Mouse (Mus musculus) adrenal gland, adult 8-10 months (tissue): ENCODE results near the gene Zfp605. TPM values are rescaled to one million over a fixed set of nuclear protein-coding genes. Genes with fewer than 3 reads are reported as not detected.
"Not testable (repeated sequence)": the region's sequence is repeated elsewhere in the genome, so short reads cannot be mapped to it uniquely, and the experiment has no call there.

ENCODE experiments used
- DNase-seq: peaks from one replicate; pipeline ENCODE4 v3.0.0; 2022
- total RNA-seq, 4 experiments: library from RNA; stranded (reverse); gene quantifications; 2 replicates each; pipeline ENCODE4 v1.2.4; 2022

Gene Zfp605
- total RNA-seq, 4 experiments from 2014 or later: 5.7 to 9.0 (median 7.7) TPM

DNA sequence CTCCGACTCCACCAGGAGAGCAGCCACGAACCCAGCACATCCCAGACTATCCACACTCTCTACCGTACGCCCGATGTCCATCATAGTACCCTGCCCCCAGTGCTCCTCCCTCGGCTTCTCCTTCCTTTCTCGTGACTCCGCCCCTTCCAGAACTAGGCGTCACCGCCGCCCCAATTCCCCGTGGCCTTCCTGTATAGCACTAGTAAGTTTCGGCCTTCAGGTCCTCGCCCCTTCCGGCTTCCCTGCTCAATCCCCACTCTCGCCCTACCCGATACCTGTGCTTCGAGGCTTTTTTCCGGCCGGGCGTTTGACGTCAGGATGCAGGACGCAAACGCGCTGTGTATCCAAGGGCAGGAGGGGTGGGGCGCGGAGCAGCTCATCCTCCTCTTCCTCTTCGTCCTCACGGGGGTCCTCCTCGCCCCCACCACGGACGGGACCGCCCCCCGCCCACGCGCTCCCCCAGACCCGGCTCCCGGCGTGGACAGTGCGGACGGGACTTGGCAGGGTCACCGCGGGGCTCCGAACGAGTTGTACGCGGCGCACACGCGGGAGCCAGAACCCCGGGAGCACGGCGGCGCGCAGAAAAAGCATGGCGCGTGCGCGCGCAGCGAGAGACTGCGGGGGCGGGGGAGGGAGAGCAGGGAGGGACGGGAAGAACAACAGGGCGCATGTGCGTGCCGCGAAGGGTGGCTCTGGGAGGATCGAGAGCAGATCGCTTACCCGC, 2.1 kb upstream of the Zfp605 start, which contains the start of gene Gtpbp6:
TSS of gene Gtpbp6 (minus strand) at position 617 of the 724 bp plus-strand sequence.
- peak; percentile 96 for DNase-seq

DNA sequence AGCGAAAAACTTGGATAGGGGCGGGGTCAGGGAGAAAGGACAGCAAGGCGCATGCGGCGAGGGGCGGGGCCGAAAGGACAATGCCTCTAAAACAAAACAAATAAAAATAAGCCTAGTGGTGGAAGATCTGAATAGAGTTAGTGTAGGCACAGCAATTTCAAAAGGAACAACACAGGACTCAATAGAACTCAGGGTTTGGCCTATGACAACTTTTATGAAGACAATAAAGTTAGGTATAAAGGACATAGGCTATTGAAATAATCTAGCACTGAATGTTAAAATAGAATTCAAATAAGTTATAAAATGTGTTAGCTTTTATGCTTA, 1.6 kb upstream of the Zfp605 start:
- DNase-seq: no peak

DNA sequence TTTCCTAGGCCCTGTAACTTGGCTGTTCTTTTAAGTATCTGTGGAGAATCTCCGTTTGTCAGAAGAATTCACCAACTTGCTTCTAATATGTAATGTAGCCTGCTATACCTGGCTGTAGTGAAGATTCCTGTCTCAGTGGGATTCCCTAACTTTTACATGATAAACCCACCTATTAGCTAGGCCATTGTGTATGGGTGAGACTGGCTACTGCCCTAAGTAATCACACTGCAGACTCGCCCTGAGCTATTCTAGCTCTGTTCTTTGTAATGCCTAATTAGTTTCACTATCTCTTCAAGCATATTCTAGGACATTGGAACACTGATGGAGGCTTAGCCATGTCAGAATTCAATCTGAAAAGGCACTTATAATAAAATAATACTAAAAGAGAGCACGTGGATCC, 12.5 kb downstream of the Zfp605 start:
- DNase-seq: not testable (repeated sequence)

DNA sequence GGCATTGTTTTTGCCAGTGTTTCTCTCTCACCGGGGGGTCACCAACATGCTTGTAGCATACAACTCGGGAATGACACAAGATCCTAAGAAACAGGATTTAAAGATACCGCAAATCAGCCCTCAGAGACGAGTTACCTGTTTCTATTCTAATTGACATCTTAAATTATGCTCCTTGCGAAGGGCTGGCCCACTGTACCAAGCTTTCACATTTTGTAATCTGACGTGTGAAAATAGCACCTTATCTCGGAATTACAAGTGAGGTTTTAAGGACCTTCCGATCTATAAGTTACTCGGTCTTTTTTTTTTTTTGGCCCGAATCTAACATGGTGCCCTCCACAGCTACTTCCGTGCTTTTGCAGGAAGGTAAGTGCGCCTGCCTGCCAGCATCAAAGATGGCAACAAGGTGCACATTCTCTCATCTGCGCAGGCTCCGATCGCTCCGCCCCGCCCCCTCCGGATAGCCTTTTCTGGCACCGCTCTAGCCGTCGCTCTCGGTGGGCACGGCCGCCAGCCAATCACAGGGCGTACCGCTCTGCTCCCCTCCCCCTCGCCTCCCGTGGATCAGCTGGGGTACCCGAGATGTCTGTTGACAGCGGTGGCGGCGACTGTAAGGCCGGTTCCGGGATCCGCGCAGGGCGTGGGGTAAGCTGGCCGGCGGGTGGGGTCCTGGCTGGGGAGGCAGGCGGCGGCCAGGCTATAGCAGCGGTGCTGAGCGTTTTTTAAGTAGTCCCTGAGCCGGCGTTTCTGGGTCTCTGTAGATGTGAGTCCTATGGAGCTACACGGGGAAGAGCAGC, 25.6 kb downstream of the Zfp605 start, which contains the start of gene Chfr:
TSS of gene Chfr (plus strand) at position 550 of the 794 bp plus-strand sequence.
- peak; percentile 99 for DNase-seq

DNA sequence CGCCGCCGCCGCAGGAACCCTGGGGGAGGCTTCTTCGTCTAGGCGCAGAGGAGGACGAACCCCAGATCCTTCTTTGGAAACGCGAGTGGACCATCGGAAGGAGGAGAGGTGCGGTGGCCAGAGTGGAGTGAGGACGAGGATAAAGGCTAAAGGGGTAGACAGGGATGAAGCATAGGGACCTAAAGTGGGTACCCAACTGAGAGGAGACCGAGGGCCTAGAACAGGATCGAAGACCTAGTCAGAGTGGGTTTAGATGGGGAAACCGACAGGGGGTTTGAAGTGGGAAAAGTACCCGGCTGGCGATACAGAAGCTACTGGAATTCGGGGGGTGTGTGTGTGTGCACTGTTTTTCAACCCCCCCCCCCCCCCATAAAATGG, 26.2 kb downstream of the Zfp605 start:
- no peak for DNase-seq

DNA sequence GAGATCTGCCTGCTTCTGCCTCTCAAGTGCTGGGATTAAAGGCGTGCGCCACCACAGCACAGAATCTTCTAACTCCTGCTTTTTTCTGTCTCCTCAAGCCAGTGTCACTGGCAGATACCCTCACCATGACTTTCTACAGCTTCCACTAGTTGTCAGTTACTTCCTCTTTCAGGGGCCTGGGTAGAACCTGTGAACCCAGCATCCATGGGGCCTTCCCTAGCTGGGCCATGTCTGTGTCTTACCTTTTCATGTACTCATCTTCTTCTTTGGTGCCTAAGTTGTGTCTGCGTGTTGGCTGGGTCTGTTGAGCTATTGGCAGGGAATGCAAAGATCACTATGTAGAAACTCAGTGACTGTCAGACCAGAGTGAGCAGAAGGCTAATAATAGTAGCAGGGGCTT, 27.9 kb downstream of the Zfp605 start:
- DNase-seq: no peak

DNA sequence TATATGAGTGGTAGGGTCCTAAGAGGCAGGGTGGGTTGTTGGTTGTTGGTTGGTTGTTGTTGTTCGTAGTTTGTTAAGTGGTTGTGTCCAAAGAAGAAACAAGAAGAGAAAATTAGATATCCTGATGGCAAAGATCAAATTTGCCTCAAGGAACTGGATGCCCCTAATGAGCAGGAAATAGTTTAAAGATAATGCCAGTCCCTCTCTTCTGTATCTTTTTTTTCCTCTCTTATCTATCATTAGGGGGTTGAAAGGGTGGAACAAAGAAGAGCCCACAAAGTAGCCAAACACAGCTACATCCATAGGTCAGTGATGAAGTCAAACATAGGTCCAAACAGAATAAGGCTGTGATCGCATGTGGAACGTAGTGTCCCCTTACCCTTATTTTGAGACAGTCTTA, 29.4 kb downstream of the Zfp605 start:
- no peak for DNase-seq

DNA sequence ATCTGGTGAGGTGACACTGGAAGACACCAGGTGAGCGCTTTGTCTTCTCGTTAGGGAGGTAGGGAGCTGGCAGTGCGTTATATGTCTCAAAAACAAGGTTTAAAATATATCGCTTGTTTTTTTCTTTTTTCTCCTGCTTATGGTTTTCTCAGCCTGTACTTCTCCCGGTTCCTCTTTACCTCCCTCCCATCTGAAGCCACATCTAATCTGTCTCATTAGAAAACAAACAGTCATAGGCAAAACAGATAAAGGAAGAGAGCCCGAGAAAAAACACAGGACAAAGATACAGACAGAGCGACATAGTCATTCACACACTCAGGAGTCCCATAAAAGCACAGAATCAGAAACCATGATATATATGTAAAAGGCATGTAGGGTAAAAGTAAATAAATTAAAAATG, 30.5 kb downstream of the Zfp605 start:
- DNase-seq: no peak

DNA sequence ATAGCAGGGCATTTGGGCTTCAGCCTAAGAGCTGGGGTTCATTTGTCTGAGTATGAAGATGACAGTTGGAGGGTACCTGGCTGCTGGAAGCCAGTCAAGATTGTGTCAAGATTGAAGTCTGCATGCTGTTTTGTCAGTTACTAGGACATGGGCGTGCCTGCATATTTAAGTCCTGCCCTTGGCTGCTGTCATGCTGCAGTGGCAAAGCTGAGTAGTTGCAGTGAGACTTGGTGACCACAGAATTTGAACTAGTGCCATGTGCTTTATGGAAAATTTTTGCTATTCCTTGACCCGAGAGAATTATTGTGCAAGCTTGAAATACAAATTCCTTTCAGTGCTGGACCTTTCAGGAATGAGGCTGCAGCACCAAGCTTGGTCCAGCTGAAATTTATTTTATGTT, 32.4 kb downstream of the Zfp605 start:
- DNase-seq: peak; percentile 46

DNA sequence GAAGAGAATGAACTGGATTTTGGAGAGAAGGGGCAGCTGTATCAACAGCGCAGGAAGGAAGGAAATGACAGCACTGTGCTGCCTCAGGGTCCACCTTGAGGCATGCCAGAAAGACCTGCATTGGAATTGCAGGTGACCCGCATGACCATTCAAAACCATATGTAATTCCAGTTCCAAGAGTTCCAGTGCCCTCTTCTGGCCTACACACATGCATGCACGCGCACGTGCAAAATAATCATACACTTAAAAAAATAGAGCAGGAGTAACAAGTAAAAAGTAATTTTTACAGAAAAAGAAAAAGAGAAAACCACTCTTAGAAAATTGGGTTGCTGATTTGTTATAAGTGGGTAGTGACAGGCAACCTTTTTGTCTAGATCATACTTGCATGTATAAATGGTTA, 33.1 kb downstream of the Zfp605 start:
- DNase-seq: no peak

DNA sequence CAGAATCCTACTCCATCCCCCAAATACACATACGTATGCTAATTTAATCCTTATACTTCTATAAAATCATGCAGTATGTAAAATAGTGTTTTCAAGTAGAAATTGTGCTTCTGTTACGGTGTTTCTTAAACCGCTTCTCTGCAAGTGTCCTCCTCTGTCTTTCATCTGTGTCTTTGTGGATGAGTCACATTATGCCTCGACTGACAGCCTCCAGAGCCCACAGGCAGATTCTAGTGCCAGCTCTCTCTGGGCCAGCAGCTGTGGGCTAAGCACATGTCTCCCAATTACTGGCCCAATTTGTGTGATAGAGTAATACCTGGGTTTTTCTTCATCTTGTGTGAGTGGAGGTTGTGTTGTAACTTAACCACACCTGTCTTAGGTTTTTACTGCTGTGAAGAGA, 59.5 kb downstream of the Zfp605 start:
- no peak for DNase-seq

DNA sequence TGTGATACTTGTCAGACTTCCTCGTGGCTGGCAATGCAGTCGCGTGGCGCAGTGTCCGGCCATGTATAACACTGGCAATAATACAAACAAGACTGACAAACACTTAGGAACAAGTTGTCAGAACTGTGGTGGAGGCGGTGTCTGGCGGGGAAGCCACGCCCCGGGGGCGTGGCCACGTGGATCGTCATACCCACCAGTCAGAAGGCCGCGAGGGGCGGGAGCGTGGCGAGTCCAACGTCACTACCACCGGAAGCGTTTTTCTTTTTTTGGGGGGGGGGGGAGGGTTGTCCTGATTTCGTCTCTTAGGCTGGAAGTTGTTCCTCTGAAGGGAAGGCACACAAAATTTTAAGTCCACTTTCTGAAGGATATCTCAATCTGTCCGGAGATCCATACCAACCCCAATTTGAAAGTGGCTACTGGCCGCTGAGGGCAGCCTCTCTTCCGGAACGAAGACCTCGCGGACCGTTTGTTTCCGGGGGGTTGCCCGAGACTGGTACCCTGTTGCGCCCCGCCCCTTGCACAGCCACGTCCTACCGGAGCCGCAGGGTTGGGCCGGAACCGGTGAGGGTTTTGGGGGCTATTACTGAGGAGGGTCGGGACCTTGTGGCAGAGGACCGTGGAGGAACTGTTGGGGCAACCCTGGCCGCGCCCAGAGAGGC, 66.6 kb downstream of the Zfp605 start, which contains the start of gene Golga3:
TSS of gene Golga3 (plus strand) at position 340 of the 659 bp plus-strand sequence.
- peak; percentile 92 for DNase-seq

DNA sequence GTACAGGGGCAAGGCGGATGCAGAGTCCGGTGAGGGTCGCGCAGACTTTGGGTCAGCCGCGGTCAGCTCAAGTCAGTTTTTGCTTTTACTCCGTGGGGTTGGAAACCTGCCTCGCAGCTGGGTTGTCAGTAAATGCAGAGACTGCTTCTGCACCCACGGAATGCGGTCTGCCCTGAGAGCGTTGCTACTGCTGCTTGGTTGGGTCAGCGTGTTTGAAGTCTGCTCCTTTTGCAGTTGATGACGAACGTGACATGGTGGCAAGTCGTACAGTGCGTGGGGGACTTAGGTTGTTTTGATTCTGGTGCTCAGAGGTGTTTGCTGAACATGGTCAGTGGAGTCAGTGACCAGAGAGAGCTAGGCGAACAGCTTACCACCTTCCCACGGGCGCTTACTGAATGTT, 67.1 kb downstream of the Zfp605 start:
- no peak for DNase-seq

DNA sequence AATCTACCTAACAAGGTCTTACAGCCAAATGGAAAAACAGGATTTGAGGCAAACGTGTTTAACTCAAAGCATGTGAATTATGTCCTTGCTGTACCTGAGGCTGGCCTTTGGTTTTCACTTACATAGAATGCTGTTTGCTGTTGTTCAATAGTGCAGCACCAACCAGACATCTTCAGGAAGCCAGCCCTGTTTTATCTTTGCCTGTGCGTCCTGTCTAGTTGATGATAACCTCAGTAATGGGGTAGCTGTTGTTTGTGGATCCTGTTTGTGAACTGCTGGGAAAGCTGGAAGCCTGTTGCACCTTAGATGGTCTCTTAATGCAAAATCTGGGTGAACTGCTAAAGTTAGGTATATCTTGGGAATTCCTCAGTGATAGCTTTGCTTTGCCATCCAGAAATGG, 68.7 kb downstream of the Zfp605 start:
- DNase-seq: no peak

Other genes starting within 250 kb of the Zfp605 start
- gene Gm15446, start 186.7 kb upstream of the Zfp605 start, total RNA-seq: 10 to 100 TPM; 10.2 to 19.9 (median 15.1) TPM
- gene Zfp932, start 113.6 kb upstream of the Zfp605 start, total RNA-seq: 10 to 100 TPM; 20.6 to 45.8 (median 33.3) TPM
- 10 to 100 TPM in 1 of 4 experiments, 1 to 10 TPM in 3; 6.7 to 19.1 (median 8.3) TPM for gene Gm17655, start 37.6 kb upstream of the Zfp605 start, total RNA-seq
- 1 to 10 TPM in 2 of 4 experiments, under 1 TPM in 2; 0.52 to 2.7 (median 1.6) TPM for gene Gm35315, start 15.7 kb upstream of the Zfp605 start, total RNA-seq
- under 1 TPM in 3 of 4 experiments, not detected in 1; 0.10 to 0.83 (median 0.22) TPM for gene Plcxd1, start 10.1 kb upstream of the Zfp605 start, total RNA-seq
- gene Gtpbp6, start 1.9 kb upstream of the Zfp605 start, total RNA-seq: 10 to 100 TPM; 58.4 to 73.9 (median 65.9) TPM
- 10 to 100 TPM; 25.6 to 46.9 (median 37.0) TPM for gene Chfr, start 25.8 kb downstream of the Zfp605 start, total RNA-seq
- 10 to 100 TPM; 41.4 to 51.2 (median 47.0) TPM for gene Golga3, start 66.6 kb downstream of the Zfp605 start, total RNA-seq
- 10 to 100 TPM; 44.0 to 55.5 (median 52.7) TPM for gene Ankle2, start 120.9 kb downstream of the Zfp605 start, total RNA-seq
- 10 to 100 TPM; 49.0 to 59.0 (median 56.8) TPM for gene Pgam5, start 159.8 kb downstream of the Zfp605 start, total RNA-seq
- gene Pxmp2, start 176.1 kb downstream of the Zfp605 start, total RNA-seq: 10 to 100 TPM in 1 of 4 experiments, 1 to 10 TPM in 3; 6.2 to 15.7 (median 9.6) TPM
- gene Pole, start 176.2 kb downstream of the Zfp605 start, total RNA-seq: 1 to 10 TPM; 2.8 to 3.6 (median 3.1) TPM
- 1 to 10 TPM; 1.1 to 2.2 (median 1.5) TPM for gene P2rx2, start 233.1 kb downstream of the Zfp605 start, total RNA-seq
- not detected for gene Lrcol1, start 234.6 kb downstream of the Zfp605 start, total RNA-seq